Comparison of ENCODE assay signal across 20 mouse cellular contexts in genomic region chr6:94765724-94766123, GRCm38 (mm10).
DNase-seq lines count a peak whose midpoint lies in the region; ATAC-seq and TF ChIP-seq lines count a peak whose summit lies in the region.
"Had no signal": no experiment of that assay in that cellular context is flagged by ENCODE, and none has a peak within 500 bp of the region (broad histone marks: within the 10 kb centered on the region; RNA-seq: fewer than 3 reads in every experiment).

No protein-coding gene starts in this region.

- peak; percentile 55; the same call in 1 of the 2 replicates for ATAC-seq in liver, embryonic 12.5 days
- ATAC-seq in liver, embryonic 14.5 days (ENCODE audit: insufficient read depth), result peak; percentile 56
- peak; percentile 86 for ATAC-seq in liver, embryonic 16.5 days (ENCODE audit: low read depth)
- ATAC-seq in cerebellum, adult (ENCODE audit: insufficient number of reproducible peaks, low FRiP score, low TSS enrichment), result no peak
- ATAC-seq: forebrain, embryonic 13.5 days; forebrain, embryonic 15.5 days had no signal

- H3K4me1 ChIP-seq in liver, adult 2 months (ENCODE audit: control insufficient read depth, insufficient read depth, low read length), result peaks cover 4% of the 10 kb centered on the region; the same call in 1 of the 2 replicates
- H3K4me1 ChIP-seq in liver, embryonic 12.5 days, result no peaks in the 10 kb centered on the region
- H3K4me1 ChIP-seq in liver, embryonic 14.5 days (replicated peaks; ENCODE audit: control insufficient read depth in 2 of 2, insufficient read depth in 2 of 2, low read length in 1 of 2), result no peaks in the 10 kb centered on the region
- no peaks in the 10 kb centered on the region; the same call in 1 of the 2 replicates for H3K4me1 ChIP-seq in liver, embryonic 16.5 days (ENCODE audit: control insufficient read depth, low read depth, low read length)

- H3K79me2 ChIP-seq in liver, adult 2 months (ENCODE audit: control insufficient read depth, insufficient read depth, low read length), result no peaks in the 10 kb centered on the region

- H3K9ac ChIP-seq in liver, adult 2 months (ENCODE audit: low read depth, low read length), result no peak overlapping the region
- no peak overlapping the region for H3K9ac ChIP-seq in liver, embryonic 12.5 days
- H3K9ac ChIP-seq in liver, embryonic 14.5 days (replicated peaks), result no peak overlapping the region
- no peak overlapping the region for H3K9ac ChIP-seq in liver, embryonic 16.5 days (ENCODE audit: low read depth, low read length)
- H3K9ac ChIP-seq: embryonic facial prominence, embryonic 12.5 days; forebrain, embryonic 13.5 days; forebrain, embryonic 15.5 days had no signal

- no peak for TF ChIP-seq CTCF in liver, adult 2 months (IDR thresholded peaks at IDR 0.05; ENCODE audit: low read depth, low read length)
- no peak for TF ChIP-seq CTCF in liver, embryonic 14.5 days (IDR thresholded peaks at IDR 0.05; ENCODE audit: low read depth)

- no peak for TF ChIP-seq EP300 in liver, embryonic 14.5 days (IDR thresholded peaks at IDR 0.05; ENCODE audit: low read depth)

- no peaks in the 10 kb centered on the region for H3K9me3 ChIP-seq in liver, embryonic 12.5 days (replicated peaks)
- H3K9me3 ChIP-seq in liver, embryonic 14.5 days (ENCODE audit: control insufficient read depth, low read length), result no peaks in the 10 kb centered on the region
- no peaks in the 10 kb centered on the region for H3K9me3 ChIP-seq in liver, embryonic 16.5 days (replicated peaks; ENCODE audit: control insufficient read depth, low read length)
- H3K9me3 ChIP-seq: embryonic facial prominence, embryonic 10.5 days; embryonic facial prominence, embryonic 12.5 days; forebrain, embryonic 13.5 days; forebrain, embryonic 15.5 days had no signal

- 21% methylated on average over 6 of the region's 6 CpGs for WGBS in liver, adult 2 months
- WGBS in liver, embryonic 12.5 days (ENCODE audit: insufficient replicate concordance), result 49% methylated on average over 6 of the region's 6 CpGs
- 48% methylated on average over 6 of the region's 6 CpGs for WGBS in liver, embryonic 14.5 days (ENCODE audit: insufficient replicate concordance)
- 47% methylated on average over 6 of the region's 6 CpGs for WGBS in liver, embryonic 16.5 days (ENCODE audit: insufficient replicate concordance)

- no peaks in the 10 kb centered on the region for H3K27me3 ChIP-seq in liver, adult 2 months (ENCODE audit: control insufficient read depth, insufficient read depth, low read length)
- H3K27me3 ChIP-seq in liver, embryonic 12.5 days (replicated peaks), result peaks cover 54% of the 10 kb centered on the region
- H3K27me3 ChIP-seq in liver, embryonic 14.5 days (ENCODE audit: control insufficient read depth, insufficient read depth, low read length), result no peaks in the 10 kb centered on the region; the same call in 1 of the 2 replicates
- peaks cover 2% of the 10 kb centered on the region for H3K27me3 ChIP-seq in liver, embryonic 16.5 days (ENCODE audit: control insufficient read depth, insufficient read depth, low read depth, low read length)
- H3K27me3 ChIP-seq: embryonic facial prominence, embryonic 12.5 days; forebrain, embryonic 13.5 days; forebrain, embryonic 15.5 days had no signal

- no peak for TF ChIP-seq POLR2A in liver, adult 2 months (IDR thresholded peaks at IDR 0.05; ENCODE audit: extremely low read depth, insufficient read depth, low read length)

- H3K4me3 ChIP-seq in liver, adult 2 months (ENCODE audit: insufficient read depth, low read depth, low read length), result no peak overlapping the region
- H3K4me3 ChIP-seq in liver, embryonic 12.5 days, result no peak overlapping the region
- no peak overlapping the region for H3K4me3 ChIP-seq in liver, embryonic 14.5 days (ENCODE audit: insufficient read depth in 1 of 2, low read depth in 2 of 2, low read length in 2 of 2)
- H3K4me3 ChIP-seq in liver, embryonic 16.5 days (ENCODE audit: low read depth, low read length), result no peak overlapping the region
- H3K4me3 ChIP-seq: embryonic facial prominence, embryonic 10.5 days; embryonic facial prominence, embryonic 12.5 days; forebrain, embryonic 13.5 days; forebrain, embryonic 15.5 days had no signal

- H3K36me3 ChIP-seq in liver, adult 2 months (ENCODE audit: control insufficient read depth, insufficient read depth, low read length), result no peaks in the 10 kb centered on the region
- H3K36me3 ChIP-seq in liver, embryonic 12.5 days, result no peaks in the 10 kb centered on the region
- H3K36me3 ChIP-seq in liver, embryonic 14.5 days (replicated peaks; ENCODE audit: control insufficient read depth, insufficient read depth, low read depth), result no peaks in the 10 kb centered on the region
- no peaks in the 10 kb centered on the region for H3K36me3 ChIP-seq in liver, embryonic 16.5 days (ENCODE audit: control insufficient read depth, insufficient read depth)
- H3K36me3 ChIP-seq: embryonic facial prominence, embryonic 10.5 days; embryonic facial prominence, embryonic 12.5 days; forebrain, embryonic 15.5 days had no signal

- DNase-seq in liver, adult 2 months (ENCODE audit: extremely low read depth, low read depth, low spot score), result peak; percentile 93
- peak in 1 of 3 experiments; percentile 34 for DNase-seq in liver, embryonic 14.5 days (ENCODE audit: low read depth in 3 of 3, low spot score in 3 of 3)
- DNase-seq in natural killer cell, adult 2 months (ENCODE audit: low spot score in 2 of 2), result no peak
- DNase-seq in frontal cortex, adult 2 months (ENCODE audit: extremely low spot score in 1 of 2, low spot score in 1 of 2), result no peak
- DNase-seq in right cerebral cortex, postnatal 14 days, result no peak
- DNase-seq: adrenal gland, adult 2 months; adrenal gland, postnatal 10 days; adrenal gland, postnatal 25 days; cerebellum, adult 11-12 months; cerebellum, adult 2 months; cerebellum, adult 9-10 months; cerebellum, postnatal 10 days; cerebellum, postnatal 25 days had no signal

- no peak overlapping the region for H3K4me2 ChIP-seq in liver, embryonic 12.5 days
- H3K4me2 ChIP-seq in liver, embryonic 14.5 days (ENCODE audit: low read depth), result no peak overlapping the region
- H3K4me2 ChIP-seq in liver, embryonic 16.5 days (ENCODE audit: low read depth, low read length), result no peak overlapping the region
- H3K4me2 ChIP-seq: embryonic facial prominence, embryonic 12.5 days; forebrain, embryonic 13.5 days; forebrain, embryonic 15.5 days had no signal

- no peak overlapping the region; the same call in 1 of the 2 replicates for H3K27ac ChIP-seq in liver, adult 2 months (replicated peaks; ENCODE audit: insufficient read depth, low read depth, low read length)
- no peak overlapping the region for H3K27ac ChIP-seq in liver, embryonic 12.5 days
- no peak overlapping the region for H3K27ac ChIP-seq in liver, embryonic 14.5 days
- no peak overlapping the region for H3K27ac ChIP-seq in liver, embryonic 16.5 days (ENCODE audit: low read length)
- H3K27ac ChIP-seq: embryonic facial prominence, embryonic 10.5 days; embryonic facial prominence, embryonic 12.5 days; forebrain, embryonic 13.5 days; forebrain, embryonic 15.5 days had no signal
